Mouse (Mus musculus) small intestine, adult 2 months (tissue): ENCODE data around the gene Fam71e1.

Experiments
- CTCF ChIP-seq: fragments of 200-500 bp; IDR thresholded peaks from 2 replicates; pipeline ENCODE4 v1.5.1; 2012; ENCODE audit warnings: low read depth, mild to moderate bottlenecking, control low read depth, inconsistent platforms, low read length, moderate library complexity, mixed read lengths; ENCODE audit not compliant: insufficient replicate concordance, insufficient read length; ENCODE audit errors: extremely low read depth
- POLR2A ChIP-seq: fragments of 200-500 bp; IDR thresholded peaks from 2 replicates; pipeline ENCODE4 v1.6.1; 2012; ENCODE audit warnings: low read depth, mild to moderate bottlenecking, control low read depth, inconsistent platforms, low read length, moderate library complexity

DNA sequence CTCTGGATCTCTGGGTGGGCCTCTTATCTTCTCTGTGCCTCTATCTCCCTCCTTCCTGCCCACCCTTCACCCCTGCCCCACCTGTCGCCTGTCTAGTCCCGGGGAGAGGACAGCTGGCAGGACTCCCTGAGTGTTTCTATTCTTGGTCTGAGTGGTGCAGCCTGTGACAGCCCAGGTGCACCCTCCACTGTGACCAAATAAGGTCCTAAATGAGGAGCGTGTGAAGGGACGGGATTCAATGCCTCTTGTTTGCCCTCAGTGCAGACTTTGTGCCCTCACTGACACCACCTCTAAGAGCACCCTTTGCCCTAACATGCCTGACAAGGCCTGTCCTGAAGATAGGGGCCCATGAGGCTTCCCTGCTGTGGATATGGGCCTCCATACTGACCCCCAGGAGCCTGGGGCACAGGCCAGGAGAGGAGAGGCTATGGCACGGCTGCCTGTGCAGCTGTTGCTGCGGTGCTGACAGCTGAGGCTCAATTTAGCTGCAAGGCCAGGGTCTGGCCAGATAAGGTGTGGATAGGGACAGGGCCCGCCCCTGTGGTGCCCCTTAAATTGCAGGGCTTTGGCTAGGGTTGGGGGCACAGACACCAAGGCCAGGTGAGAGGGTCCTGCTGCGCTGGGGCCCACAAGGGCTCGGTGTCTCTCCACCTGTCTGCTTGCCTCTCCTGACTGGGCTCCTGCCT is 23.3 kb upstream of the Fam71e1 start:
- TF ChIP-seq CTCF = no peak
- no peak for TF ChIP-seq POLR2A
